Mouse (Mus musculus) lung, embryonic 16.5 days (tissue): ENCODE results near the gene S100a8. TPM values are rescaled to one million over a fixed set of nuclear protein-coding genes. Genes with fewer than 3 reads are reported as not detected.

Source experiments
- ATAC-seq: fragments of 200-750 bp; cut with Nextera tagmentation; 2 replicates; pipeline ENCODE4 v1.8.0; 2017; ENCODE audit warnings: low read depth, mild to moderate bottlenecking, moderate library complexity
- H3K27ac ChIP-seq: fragments of 300-500 bp; sonication (generic); 2 replicates; pipeline ENCODE4 v1.5.1; 2014; ENCODE audit warnings: mild to moderate bottlenecking, control low read depth, low read length
- H3K27me3 ChIP-seq: fragments of 300-500 bp; sonication (generic); 2 replicates; pipeline ENCODE4 v1.6.1; 2014; ENCODE audit warnings: low read depth, low read length, mixed read lengths; ENCODE audit not compliant: control insufficient read depth, insufficient read depth
- H3K36me3 ChIP-seq: fragments of 300-500 bp; sonication (generic); 2 replicates; pipeline ENCODE4 v1.6.1; 2014; ENCODE audit warnings: low read length; ENCODE audit not compliant: control insufficient read depth, insufficient read depth
- H3K4me1 ChIP-seq: fragments of 300-500 bp; sonication (generic); replicated peaks from 2 replicates; pipeline ENCODE4 v1.6.1; 2014; ENCODE audit warnings: low read length, mixed read lengths; ENCODE audit not compliant: control insufficient read depth, insufficient read depth
- H3K4me2 ChIP-seq: fragments of 300-500 bp; sonication (generic); 2 replicates; pipeline ENCODE4 v1.6.1; 2014; ENCODE audit warnings: low read depth, low read length, control low read depth
- H3K4me3 ChIP-seq: fragments of 300-500 bp; sonication (generic); 2 replicates; pipeline ENCODE4 v1.5.1; 2014; ENCODE audit warnings: mild to moderate bottlenecking, low read length, control low read depth
- H3K9ac ChIP-seq: fragments of 300-500 bp; sonication (generic); 2 replicates; pipeline ENCODE4 v1.6.1; 2014; ENCODE audit warnings: low read length, control low read depth
- H3K9me3 ChIP-seq: fragments of 300-500 bp; sonication (generic); 2 replicates; pipeline ENCODE4 v1.6.1; 2016; ENCODE audit warnings: low read length; ENCODE audit not compliant: control insufficient read depth
- WGBS: fragments of 180-500 bp; shearing (Covaris S2); extraction: QIAGEN DNeasy Blood & Tissue Kit; methylation state at CpG from one replicate; pipeline ENCODE4 v1.1.7; 2014; 5-methylcytosine and 5-hydroxymethylcytosine counted together
- polyA plus RNA-seq: library from polyadenylated mRNA; unstranded; fragments of >200 nt; fragmentation: Nextera tagmentation; extraction: Ambion mirVana; gene quantifications from 2 replicates; pipeline ENCODE4 v1.2.1, GENCODE M21; 2015

Gene S100a8
- polyA plus RNA-seq, 1 experiment from 2014 or later, result 27.3 TPM

- Histone ChIP-seq H3K4me2 (no peak overlapping the region), H3K4me1 (no peaks in the 10 kb centered on the region), H3K36me3 (no peaks in the 10 kb centered on the region), H3K9ac (no peak overlapping the region), H3K27me3 (no peaks in the 10 kb centered on the region; the same call in 1 of the 2 replicates), H3K4me3 (no peak overlapping the region), H3K9me3 (no peaks in the 10 kb centered on the region), H3K27ac (no peak overlapping the region)
- WGBS, result 61% methylated on average over 4 of the region's 4 CpGs
- no peak for ATAC-seq
Measured at GRCm38 (mm10) chr3:90657405-90657804, 11.4 kb upstream of the S100a8 start.

GRCm38 (mm10) chr3:90659364-90660044 lies 9.3 kb upstream of the S100a8 start:
- no peak for ATAC-seq
- Histone ChIP-seq H3K4me1 (no peaks in the 10 kb centered on the region), H3K9me3 (no peaks in the 10 kb centered on the region), H3K36me3 (no peaks in the 10 kb centered on the region), H3K4me2 (no peak overlapping the region), H3K27me3 (no peaks in the 10 kb centered on the region; the same call in 1 of the 2 replicates), H3K27ac (no peak overlapping the region), H3K9ac (no peak overlapping the region), H3K4me3 (no peak overlapping the region)

GRCm38 (mm10) chr3:90664219-90664618 lies 4.6 kb upstream of the S100a8 start:
- Histone ChIP-seq H3K4me3 (no peak overlapping the region), H3K9ac (no peak overlapping the region), H3K4me1 (no peaks in the 10 kb centered on the region), H3K36me3 (no peaks in the 10 kb centered on the region), H3K27me3 (no peaks in the 10 kb centered on the region), H3K27ac (no peak overlapping the region), H3K9me3 (no peaks in the 10 kb centered on the region), H3K4me2 (no peak overlapping the region)
- ATAC-seq, result no peak
- 81% methylated on average over 2 of the region's 2 CpGs for WGBS

DNA sequence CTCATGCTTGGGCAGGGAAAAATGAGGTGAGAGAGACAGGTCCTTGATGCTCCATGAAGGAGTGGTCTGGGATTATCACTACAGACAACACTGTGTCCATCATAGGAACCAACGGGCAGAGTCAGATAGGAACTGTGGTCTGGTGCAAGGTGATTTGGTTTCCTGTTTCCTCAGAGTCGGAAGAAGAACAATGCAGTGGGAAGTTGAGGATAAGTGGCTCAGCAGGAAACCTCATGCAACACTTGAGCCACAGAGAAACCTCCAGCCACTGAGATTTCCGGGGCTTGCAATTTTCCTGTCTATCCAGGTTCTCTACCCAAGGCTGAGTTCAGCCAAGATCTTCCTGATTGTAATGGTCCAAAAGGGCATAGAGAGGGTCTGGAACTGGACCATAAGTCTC lies 9.9 kb downstream of the S100a8 start:
- WGBS, result 48% methylated on average over 3 of the region's 3 CpGs
- ATAC-seq, result no peak
- H3K4me1 ChIP-seq, result no peaks in the 10 kb centered on the region
- H3K27ac ChIP-seq, result no peak overlapping the region
- H3K9ac ChIP-seq, result no peak overlapping the region
- no peak overlapping the region for H3K4me3 ChIP-seq
- H3K9me3 ChIP-seq, result no peaks in the 10 kb centered on the region
- H3K36me3 ChIP-seq, result no peaks in the 10 kb centered on the region
- no peak overlapping the region for H3K4me2 ChIP-seq
- no peaks in the 10 kb centered on the region for H3K27me3 ChIP-seq

DNA sequence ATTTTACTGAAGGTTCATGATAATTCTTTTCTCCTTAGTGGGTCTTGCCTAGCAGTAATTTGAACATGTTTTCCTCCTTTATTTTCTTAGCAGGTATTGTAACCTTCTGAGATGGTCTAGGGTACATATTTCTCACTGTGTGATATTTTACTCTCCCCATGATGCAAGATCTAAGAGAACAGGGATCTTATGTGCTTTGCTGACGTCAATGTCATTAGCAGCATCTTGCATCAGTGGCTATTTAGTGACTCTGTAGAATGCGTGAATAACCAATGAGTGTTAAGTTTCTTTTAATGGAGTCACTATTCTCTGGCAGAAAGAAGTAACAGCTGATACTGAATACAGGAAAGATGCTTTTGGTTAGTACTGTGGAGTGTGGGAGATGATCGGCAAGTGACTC lies 15.2 kb downstream of the S100a8 start:
- no peak overlapping the region for H3K4me3 ChIP-seq
- H3K27me3 ChIP-seq, result no peaks in the 10 kb centered on the region
- no peaks in the 10 kb centered on the region for H3K4me1 ChIP-seq
- no peak overlapping the region for H3K9ac ChIP-seq
- H3K9me3 ChIP-seq, result no peaks in the 10 kb centered on the region
- H3K4me2 ChIP-seq, result no peak overlapping the region
- no peak overlapping the region for H3K27ac ChIP-seq
- ATAC-seq, result no peak
- WGBS, result 89% methylated on average over 3 of the region's 3 CpGs
- H3K36me3 ChIP-seq, result no peaks in the 10 kb centered on the region

DNA sequence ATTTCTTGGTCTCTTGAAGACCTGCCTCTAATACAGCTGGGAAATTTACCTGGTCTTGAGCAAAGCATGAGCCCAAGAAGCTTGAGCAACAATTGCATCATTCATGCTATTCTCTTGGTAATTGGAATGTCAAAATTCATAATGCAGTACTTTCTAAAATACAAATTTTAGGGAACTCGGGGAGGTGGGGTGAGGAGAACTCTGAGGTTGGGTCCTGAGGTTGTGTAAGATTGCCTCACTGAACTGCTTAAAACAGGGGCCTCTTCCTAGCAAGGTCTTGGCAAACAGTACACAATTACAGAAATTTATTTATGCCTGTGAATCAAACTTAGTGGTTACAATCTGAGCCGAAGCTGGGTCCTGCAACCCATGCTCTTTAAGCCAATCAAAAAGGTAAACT lies 18.1 kb downstream of the S100a8 start:
- Histone ChIP-seq H3K4me3 (no peak overlapping the region), H3K9me3 (no peaks in the 10 kb centered on the region), H3K27ac (no peak overlapping the region), H3K27me3 (no peaks in the 10 kb centered on the region), H3K4me1 (no peaks in the 10 kb centered on the region), H3K9ac (no peak overlapping the region), H3K36me3 (no peaks in the 10 kb centered on the region), H3K4me2 (no peak overlapping the region)
- WGBS, result 83% methylated on average over 2 of the region's 2 CpGs
- no peak for ATAC-seq

- H3K36me3 ChIP-seq, result no peaks in the 10 kb centered on the region
- WGBS, result 66% methylated on average over 2 of the region's 2 CpGs
- no peak overlapping the region for H3K4me3 ChIP-seq
- H3K4me2 ChIP-seq, result no peak overlapping the region
- H3K4me1 ChIP-seq, result no peaks in the 10 kb centered on the region
- no peaks in the 10 kb centered on the region for H3K27me3 ChIP-seq
- H3K27ac ChIP-seq, result no peak overlapping the region
- no peaks in the 10 kb centered on the region for H3K9me3 ChIP-seq
- no peak overlapping the region for H3K9ac ChIP-seq
- no peak for ATAC-seq
Measured at GRCm38 (mm10) chr3:90693496-90693895, 24.7 kb downstream of the S100a8 start.

DNA sequence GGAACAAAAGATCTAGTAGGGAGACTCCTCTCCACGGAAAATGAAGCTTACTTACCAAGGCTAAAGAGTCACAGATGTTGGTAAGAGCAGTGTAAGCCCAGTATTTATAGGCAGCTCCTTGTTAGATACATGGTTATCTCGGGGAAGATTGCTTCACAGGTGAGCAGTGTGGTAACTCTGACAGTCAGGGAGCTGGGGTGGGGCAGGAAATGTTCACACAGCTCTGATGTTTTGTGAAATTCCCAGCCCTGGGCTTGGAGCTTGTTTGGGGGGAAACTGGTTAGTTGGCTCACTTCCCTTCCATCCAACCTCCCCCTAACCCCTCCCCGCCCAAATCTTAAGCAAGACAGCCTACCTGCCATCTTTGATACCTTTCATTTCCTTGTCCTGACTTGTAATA lies 26.8 kb downstream of the S100a8 start, which contains the start of gene S100a9:
S100a9 (minus strand) TSS at position 109 of the 400 bp plus-strand sequence.
- H3K36me3 ChIP-seq, result no peaks in the 10 kb centered on the region
- H3K9ac ChIP-seq, result no peak within 1 kb of the TSS
- H3K27ac ChIP-seq, result no peak within 1 kb of the TSS
- no peak for ATAC-seq
- no peak within 1 kb of the TSS for H3K4me2 ChIP-seq
- no peaks in the 10 kb centered on the region for H3K4me1 ChIP-seq
- no peaks in the 10 kb centered on the region for H3K27me3 ChIP-seq
- no peaks in the 10 kb centered on the region for H3K9me3 ChIP-seq
- 43% methylated on average over 3 of the region's 3 CpGs for WGBS
- H3K4me3 ChIP-seq, result no peak within 1 kb of the TSS

DNA sequence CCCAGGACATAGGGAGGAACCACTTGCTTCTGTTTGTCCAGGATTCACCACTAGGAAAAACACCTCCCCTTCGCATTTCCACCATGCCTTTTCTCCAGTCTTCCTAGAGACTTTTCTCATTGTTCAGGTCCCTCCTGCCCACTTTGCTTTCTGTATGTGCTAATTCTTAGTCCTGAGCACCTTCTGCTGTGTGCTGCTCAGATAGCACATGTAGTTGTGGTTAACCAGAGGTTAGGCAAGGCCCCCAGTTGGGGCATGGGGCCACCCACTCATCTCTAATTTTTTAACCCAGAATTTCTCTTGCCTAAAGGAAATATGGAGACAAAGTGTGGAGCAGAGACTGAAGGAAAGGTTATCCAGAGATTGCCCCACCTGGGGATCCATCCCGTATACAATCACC lies 33.5 kb downstream of the S100a8 start:
- no peak for ATAC-seq
- Histone ChIP-seq H3K9me3 (no peaks in the 10 kb centered on the region), H3K4me3 (no peak overlapping the region), H3K4me1 (no peaks in the 10 kb centered on the region), H3K27ac (no peak overlapping the region), H3K36me3 (no peaks in the 10 kb centered on the region), H3K9ac (no peak overlapping the region), H3K27me3 (no peaks in the 10 kb centered on the region), H3K4me2 (no peak overlapping the region)
- 81% methylated on average over 2 of the region's 2 CpGs for WGBS
